Mouse (Mus musculus) small intestine, adult 2 months (tissue): ENCODE results near the gene Inpp5e. TPM values are rescaled to one million over a fixed set of nuclear protein-coding genes. Genes with fewer than 3 reads are reported as not detected.
A peak's percentile ranks its signal among the peaks of the same experiment; 100 is the strongest.

Experiments
- H3K27ac ChIP-seq: fragments of 200-500 bp; 2 replicates; pipeline ENCODE4 v1.5.1; 2012; ENCODE audit warnings: low read depth, low read length, control low read depth, inconsistent platforms; ENCODE audit not compliant: insufficient read depth
- H3K27me3 ChIP-seq: fragments of 200-500 bp; 2 replicates; pipeline ENCODE4 v1.6.1; 2012; ENCODE audit warnings: mild to moderate bottlenecking, moderate library complexity, low read length, inconsistent platforms; ENCODE audit not compliant: control insufficient read depth, insufficient read depth
- H3K36me3 ChIP-seq: fragments of 200-500 bp; 2 replicates; pipeline ENCODE4 v1.6.1; 2012; ENCODE audit warnings: mild to moderate bottlenecking, low read length, control low read depth, inconsistent platforms; ENCODE audit not compliant: control insufficient read depth, insufficient read depth
- H3K4me1 ChIP-seq: fragments of 200-500 bp; 2 replicates; pipeline ENCODE4 v1.6.1; 2012; ENCODE audit warnings: low read length, inconsistent platforms, mixed read lengths; ENCODE audit not compliant: control insufficient read depth, insufficient read depth, insufficient read length
- H3K4me3 ChIP-seq: fragments of 200-500 bp; 2 replicates; pipeline ENCODE4 v1.5.1; 2012; ENCODE audit warnings: low read depth, mild to moderate bottlenecking, control low read depth, inconsistent platforms, low read length, moderate library complexity
- CTCF ChIP-seq: fragments of 200-500 bp; IDR thresholded peaks from 2 replicates; pipeline ENCODE4 v1.5.1; 2012; ENCODE audit warnings: low read depth, mild to moderate bottlenecking, control low read depth, inconsistent platforms, low read length, moderate library complexity, mixed read lengths; ENCODE audit not compliant: insufficient replicate concordance, insufficient read length; ENCODE audit errors: extremely low read depth
- POLR2A ChIP-seq: fragments of 200-500 bp; IDR thresholded peaks from 2 replicates; pipeline ENCODE4 v1.6.1; 2012; ENCODE audit warnings: low read depth, mild to moderate bottlenecking, control low read depth, inconsistent platforms, low read length, moderate library complexity
- WGBS: fragments of 180-500 bp; shearing (Covaris S2); methylation state at CpG from one replicate; pipeline ENCODE4 v1.1.7; 2018; 5-methylcytosine and 5-hydroxymethylcytosine counted together
- polyA plus RNA-seq: library from polyadenylated mRNA; depleted of rRNA; stranded (reverse); fragments of >200 nt; gene quantifications from 2 replicates; pipeline ENCODE4 v1.2.3, GENCODE M21; 2012

The Inpp5e gene
- polyA plus RNA-seq, 1 experiment = 17.4 TPM

DNA sequence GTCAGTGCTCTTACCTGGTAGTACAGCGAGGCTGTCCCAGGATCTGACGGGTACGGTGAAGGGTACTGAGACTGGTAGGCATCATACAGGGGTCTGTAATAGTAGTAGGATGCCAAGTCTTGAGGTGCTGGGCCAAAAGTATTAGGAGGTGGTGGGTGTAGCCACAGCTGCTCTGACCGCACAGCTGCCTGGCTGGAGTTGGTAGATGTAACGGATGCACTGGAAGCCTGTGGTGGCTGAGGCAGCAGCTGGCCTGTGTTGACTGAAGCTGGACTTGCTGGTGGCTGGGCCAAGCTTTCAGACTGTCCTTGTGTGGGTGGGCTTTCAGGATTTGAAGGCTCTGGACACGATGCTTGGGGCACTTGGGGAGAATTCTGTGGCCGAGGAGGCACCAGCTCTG, 29.4 kb upstream of the Inpp5e start:
- no peak overlapping the region for H3K27ac ChIP-seq
- WGBS = 87% methylated on average over 7 of the region's 7 CpGs
- TF ChIP-seq POLR2A (no peak), CTCF (no peak)
- H3K4me1 ChIP-seq = peaks cover 7% of the 10 kb centered on the region
- no peaks in the 10 kb centered on the region for H3K27me3 ChIP-seq
- no peak overlapping the region for H3K4me3 ChIP-seq
- peaks cover 59% of the 10 kb centered on the region for H3K36me3 ChIP-seq

DNA sequence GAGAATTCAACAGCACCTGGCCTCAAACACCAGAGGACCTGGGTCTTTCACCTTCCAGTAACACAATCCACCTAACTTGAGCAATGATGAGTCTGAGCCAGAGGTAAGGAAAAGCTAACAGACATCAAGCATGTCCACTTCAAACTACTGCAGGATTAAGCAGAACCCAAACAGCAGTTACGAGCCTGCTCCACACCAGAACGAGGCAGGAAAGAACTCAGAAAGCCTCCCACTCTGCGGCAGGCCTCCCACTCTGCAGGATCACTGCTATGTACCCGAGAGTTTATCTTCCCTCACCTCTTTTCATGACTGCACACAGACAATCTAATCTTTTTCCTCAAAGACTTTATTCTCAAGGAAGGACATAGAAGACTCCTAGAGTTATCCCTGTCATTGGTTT, 28.2 kb upstream of the Inpp5e start:
- WGBS = 65% methylated on average over 4 of the region's 4 CpGs
- no peak for TF ChIP-seq POLR2A
- TF ChIP-seq CTCF = no peak
- H3K36me3 ChIP-seq = peaks cover 65% of the 10 kb centered on the region
- H3K27me3 ChIP-seq = no peaks in the 10 kb centered on the region
- no peak overlapping the region for H3K4me3 ChIP-seq
- H3K27ac ChIP-seq = no peak overlapping the region
- H3K4me1 ChIP-seq = peaks cover 7% of the 10 kb centered on the region

DNA sequence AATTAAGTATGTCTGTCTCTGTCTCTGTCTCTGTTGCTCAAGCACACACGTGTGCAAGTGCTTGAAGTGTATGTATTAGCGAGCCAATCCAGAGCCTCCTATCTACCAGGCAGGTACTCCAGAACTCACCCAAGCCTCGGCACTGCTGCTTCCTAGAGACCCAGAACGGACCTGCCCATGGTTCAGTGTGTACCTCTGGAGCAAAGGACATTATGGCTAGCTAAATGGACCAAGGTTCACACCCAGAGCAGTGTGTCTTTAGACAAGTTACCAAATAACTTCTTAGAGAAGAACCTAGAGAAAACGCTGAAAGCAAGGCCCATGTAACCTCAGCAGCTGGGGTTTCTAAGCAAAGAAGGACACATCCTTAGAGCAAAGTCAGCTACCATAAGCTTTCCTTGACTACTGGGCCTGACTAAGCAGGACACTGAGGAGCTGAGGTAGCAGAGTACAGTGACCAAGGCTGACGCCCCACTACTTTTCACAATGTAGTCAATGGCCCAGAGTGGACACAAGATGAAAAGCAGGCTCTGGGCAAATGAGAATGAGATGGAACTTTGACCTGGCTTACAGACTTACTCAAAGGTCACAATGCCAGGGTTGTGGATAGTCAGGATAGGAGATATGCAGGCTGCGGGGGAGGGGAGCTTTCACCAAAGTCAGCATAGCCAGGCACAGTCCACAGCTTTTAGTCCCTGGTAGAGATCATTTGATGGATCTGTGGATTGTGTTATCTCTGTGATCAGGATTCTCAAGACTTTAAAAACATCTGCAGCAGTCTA, 26.0 kb upstream of the Inpp5e start:
- peak overlapping the region; percentile 76 for H3K27ac ChIP-seq
- H3K4me1 ChIP-seq = peaks cover 7% of the 10 kb centered on the region
- TF ChIP-seq CTCF = no peak
- no peaks in the 10 kb centered on the region for H3K27me3 ChIP-seq
- peaks cover 61% of the 10 kb centered on the region for H3K36me3 ChIP-seq
- 77% methylated on average over 7 of the region's 7 CpGs for WGBS
- no peak overlapping the region for H3K4me3 ChIP-seq

DNA sequence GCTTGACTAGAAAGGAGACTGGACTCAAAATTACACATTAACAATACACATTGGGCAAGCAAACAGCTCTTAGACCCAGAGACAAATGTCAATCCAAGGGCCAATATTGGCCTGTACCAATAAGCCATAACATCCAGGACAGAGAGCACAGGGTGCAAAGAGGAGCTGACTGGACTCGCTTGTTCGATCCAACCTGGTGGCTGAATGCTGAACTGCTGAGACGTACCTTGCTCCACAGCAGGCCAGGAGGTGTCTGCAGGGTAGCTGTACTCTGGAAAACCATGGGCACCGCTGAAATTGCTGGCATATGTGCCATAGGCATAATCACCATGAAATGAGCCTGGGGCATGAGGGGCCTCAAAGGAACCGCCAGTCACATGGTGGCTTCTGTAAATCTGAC, 20.8 kb upstream of the Inpp5e start:
- peaks cover 2% of the 10 kb centered on the region; the same call in 1 of the 2 replicates for H3K4me1 ChIP-seq
- TF ChIP-seq POLR2A = no peak
- no peak for TF ChIP-seq CTCF
- H3K27ac ChIP-seq = no peak overlapping the region
- no peaks in the 10 kb centered on the region for H3K27me3 ChIP-seq
- H3K36me3 ChIP-seq = peaks cover 73% of the 10 kb centered on the region
- whole genome bisulfite sequencing = 95% methylated on average over 5 of the region's 5 CpGs
- H3K4me3 ChIP-seq = no peak overlapping the region

DNA sequence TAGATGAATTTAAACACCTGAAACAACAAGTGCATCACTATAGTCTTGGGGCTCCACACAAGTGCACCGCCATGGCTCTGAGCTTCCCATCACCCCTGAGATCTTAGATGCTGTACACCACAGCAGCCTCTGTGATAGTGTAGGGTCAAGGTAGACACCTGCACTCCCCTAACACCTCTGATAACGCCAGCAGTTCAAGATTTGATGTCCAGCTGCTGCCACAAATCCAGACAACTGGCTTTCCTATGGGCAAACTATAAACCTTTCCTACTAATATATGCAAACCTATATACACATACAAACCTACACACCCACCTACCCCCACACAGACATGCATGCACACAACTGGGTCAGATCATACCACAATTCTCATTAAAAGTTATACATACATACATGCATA, 15.5 kb upstream of the Inpp5e start:
- WGBS = 94% methylated on average over 2 of the region's 2 CpGs
- H3K4me1 ChIP-seq = no peaks in the 10 kb centered on the region
- H3K27me3 ChIP-seq = no peaks in the 10 kb centered on the region
- H3K36me3 ChIP-seq = peaks cover 85% of the 10 kb centered on the region
- TF ChIP-seq POLR2A = no peak
- TF ChIP-seq CTCF = no peak
- H3K4me3 ChIP-seq = no peak overlapping the region
- H3K27ac ChIP-seq = no peak overlapping the region

DNA sequence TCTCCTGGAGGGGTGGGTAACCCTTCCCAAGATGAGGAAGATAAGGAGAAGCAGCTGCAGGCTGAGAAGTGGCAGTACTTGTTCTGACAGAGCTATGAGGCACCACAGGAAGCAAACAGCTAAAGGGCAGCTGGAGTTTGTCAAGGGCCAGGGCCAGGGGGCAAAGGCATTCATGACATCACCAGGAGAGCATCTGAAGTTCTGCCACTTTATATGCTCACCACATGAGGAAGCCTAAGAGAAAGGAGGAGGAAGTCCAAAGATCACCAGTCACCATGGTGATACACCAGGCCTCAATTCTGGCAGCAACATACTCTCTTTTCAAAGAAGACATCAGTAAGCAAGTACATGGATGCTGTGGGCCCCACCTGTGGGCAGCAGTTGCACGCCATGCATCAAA, 14.1 kb upstream of the Inpp5e start:
- 79% methylated on average over 1 of the region's 1 CpGs for WGBS
- H3K36me3 ChIP-seq = peaks cover 82% of the 10 kb centered on the region
- no peaks in the 10 kb centered on the region for H3K4me1 ChIP-seq
- H3K4me3 ChIP-seq = no peak overlapping the region
- TF ChIP-seq POLR2A (no peak), CTCF (no peak)
- no peak overlapping the region for H3K27ac ChIP-seq
- H3K27me3 ChIP-seq = no peaks in the 10 kb centered on the region

DNA sequence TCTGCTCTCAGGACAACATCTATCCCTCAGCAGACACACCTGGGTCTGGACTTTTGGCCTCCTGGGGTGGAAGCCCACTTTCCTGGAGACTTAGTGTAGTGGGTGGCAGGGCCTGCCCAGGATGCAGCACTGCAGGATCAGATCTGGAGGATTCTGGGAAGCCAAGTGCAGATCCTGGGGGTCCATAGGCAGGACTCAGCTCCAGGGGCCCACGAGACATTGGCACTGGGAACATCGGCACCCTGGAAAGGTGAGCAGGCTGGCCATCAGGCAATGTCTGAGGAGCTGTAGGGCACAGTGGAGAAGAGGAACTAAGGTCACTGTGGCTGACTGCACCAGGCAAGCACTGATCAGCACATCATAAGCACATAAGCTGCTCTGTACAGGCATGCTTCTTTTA, 13.0 kb upstream of the Inpp5e start:
- Histone ChIP-seq H3K4me1 (no peaks in the 10 kb centered on the region), H3K27me3 (no peaks in the 10 kb centered on the region), H3K27ac (no peak overlapping the region), H3K36me3 (peaks cover 80% of the 10 kb centered on the region), H3K4me3 (no peak overlapping the region)
- TF ChIP-seq POLR2A (no peak), CTCF (no peak)
- 98% methylated on average over 2 of the region's 2 CpGs for WGBS
